Mouse (Mus musculus) spleen, adult 12 weeks (tissue): ENCODE data around the gene Gsta4.
A peak's percentile ranks its signal among the peaks of the same experiment; 100 is the strongest.
"Not testable (repeated sequence)": the region's sequence is repeated elsewhere in the genome, so short reads cannot be mapped to it uniquely, and the experiment has no call there.

ENCODE experiments used
- DNase-seq: peaks from one replicate; pipeline ENCODE4 v3.0.0; 2022; ENCODE audit warnings: low spot score

Gsta4 gene

GRCm38 (mm10) chr9:78179071-78179470 lies 3.5 kb upstream of the Gsta4 start:
- no peak for DNase-seq

- no peak for DNase-seq
These were observed 3.1 kb downstream of the Gsta4 start for GRCm38 (mm10) chr9:78185686-78186085.

GRCm38 (mm10) chr9:78188910-78189309 lies 6.3 kb downstream of the Gsta4 start:
- no peak for DNase-seq

GRCm38 (mm10) chr9:78190651-78191634 lies 8.4 kb downstream of the Gsta4 start:
- no peak for DNase-seq

- DNase-seq = peak; percentile 48
These were observed 9.2 kb downstream of the Gsta4 start for GRCm38 (mm10) chr9:78191736-78192135.

DNA sequence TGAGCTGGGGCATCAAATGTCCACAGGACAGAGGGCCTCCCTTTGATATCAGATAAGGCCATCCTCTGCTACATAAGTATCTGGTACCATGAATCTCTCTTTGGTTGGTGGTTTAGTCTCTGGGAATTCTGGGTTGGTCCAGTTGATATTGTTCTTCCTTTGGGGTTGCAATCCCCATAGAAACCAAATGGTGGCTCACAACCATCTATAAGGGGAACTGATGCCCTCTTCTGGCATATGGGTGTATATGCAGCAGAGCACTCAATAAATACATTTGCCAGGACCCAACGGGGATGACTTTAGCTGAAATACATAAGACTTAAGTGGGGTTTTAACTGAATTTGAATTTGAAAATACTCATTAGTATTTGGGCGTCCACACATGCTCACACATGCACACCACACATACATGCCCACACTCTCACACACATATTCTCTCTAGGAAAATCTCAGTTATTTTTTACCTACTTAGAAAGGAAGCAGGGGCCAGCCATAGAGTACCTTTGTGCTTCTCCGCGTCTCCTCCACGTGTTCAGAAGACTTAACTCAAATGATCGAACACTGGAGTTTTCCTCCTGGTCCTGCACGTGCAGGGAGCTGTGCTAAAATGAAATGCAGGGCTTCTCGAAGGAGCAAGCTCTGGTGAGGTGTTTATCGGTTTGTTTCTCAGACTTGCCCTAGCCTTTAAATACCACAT lies 11.5 kb downstream of the Gsta4 start:
- DNase-seq = no peak

GRCm38 (mm10) chr9:78195034-78195433 lies 12.5 kb downstream of the Gsta4 start:
- no peak for DNase-seq

DNA sequence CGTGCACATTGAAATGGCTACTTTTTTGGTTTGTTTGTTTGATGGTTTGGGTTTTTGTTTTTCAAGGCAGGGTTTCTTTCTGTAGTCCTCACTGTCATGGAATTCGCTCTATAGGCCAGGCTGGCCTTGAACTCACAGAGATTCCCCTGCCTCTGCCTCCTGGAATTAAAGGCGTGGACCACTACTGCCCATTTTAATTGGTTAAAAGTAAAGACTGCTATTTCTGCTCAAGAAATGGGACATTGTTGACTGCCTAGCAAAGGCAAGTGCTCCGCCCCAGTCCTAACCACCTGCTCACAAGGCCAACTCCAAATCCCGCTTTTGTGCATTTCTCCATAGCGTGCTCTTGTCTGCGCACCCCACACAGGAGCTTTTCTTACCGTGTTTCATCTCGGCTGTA lies 15.2 kb downstream of the Gsta4 start:
- DNase-seq = no peak

- no peak for DNase-seq
These were observed 21.6 kb downstream of the Gsta4 start for GRCm38 (mm10) chr9:78204194-78204593.

GRCm38 (mm10) chr9:78208956-78209355 lies 26.4 kb downstream of the Gsta4 start:
- DNase-seq = no peak

GRCm38 (mm10) chr9:78210079-78210478 lies 27.5 kb downstream of the Gsta4 start:
- no peak for DNase-seq

DNA sequence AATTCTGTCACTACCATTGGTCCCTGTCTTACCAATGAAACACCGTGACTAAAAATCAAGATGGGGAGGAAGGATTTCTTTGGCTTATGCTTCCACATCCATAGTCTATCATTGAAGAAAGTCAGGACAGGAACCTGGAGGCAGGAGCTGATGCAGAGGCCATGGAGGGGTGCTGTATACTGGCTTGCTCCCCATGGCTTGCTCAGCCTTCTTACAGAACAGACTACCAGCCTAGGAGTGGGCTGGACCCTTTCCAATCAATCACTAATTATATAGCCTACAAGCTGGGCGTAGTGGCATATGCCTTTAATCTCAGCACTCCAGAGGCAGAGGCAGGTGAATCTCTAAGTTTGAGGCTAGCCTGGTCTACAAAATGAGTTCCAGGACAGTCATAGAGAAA lies 28.2 kb downstream of the Gsta4 start:
- no peak for DNase-seq

DNA sequence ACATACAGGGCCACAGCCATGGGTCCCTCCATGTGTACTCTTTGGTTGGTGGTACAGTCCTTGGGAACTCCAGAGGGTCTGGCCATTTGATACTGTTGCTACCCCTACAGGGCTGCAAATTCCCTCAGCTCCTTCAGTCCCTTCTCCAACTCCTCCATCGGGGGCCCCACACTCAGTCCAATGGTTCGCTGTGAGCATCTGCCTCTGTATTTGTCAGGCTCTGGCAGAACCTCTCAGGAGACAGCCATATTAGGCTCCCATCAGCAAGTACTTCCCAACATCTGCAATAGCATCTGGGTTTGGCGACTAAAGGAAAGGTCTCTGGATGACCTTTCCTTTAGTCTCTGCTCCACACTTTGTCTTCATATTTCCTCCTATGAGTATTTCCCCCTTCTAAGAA lies 28.9 kb downstream of the Gsta4 start:
- no peak for DNase-seq

DNA sequence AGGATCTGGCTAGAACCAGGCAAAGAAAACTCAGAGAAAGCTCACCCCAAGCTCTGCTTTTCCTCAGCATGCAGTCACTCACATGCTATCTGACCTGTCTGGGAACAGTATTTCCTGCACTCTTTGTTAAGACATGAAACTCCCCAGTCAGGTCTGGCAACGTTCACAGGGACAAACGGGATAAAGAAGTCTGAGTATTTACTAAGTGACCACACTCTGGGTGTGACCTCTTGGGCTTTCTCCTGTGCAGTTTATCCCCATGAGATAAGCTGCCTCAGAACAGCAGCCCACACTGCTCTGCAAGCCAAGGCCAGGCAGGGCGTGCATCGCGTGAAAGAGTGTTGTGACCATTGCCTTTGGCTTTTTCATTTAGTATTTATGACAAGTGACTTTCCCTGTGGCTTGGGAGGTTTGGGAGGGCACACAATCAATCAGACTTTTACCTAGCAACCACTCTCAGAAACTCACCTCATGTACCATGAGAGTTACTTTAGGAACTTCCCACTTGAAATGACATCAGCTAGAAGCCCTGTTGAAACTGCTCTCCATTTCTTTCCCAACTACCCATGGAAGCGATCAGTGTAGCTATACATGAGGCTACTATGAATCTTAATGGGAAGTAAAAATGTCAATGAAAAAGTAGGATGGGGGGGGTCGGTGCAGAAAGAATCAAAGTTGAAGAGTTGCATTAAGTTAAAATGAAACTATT lies 29.9 kb downstream of the Gsta4 start:
- DNase-seq = no peak

- DNase-seq = no peak
These were observed 34.5 kb downstream of the Gsta4 start for GRCm38 (mm10) chr9:78217074-78217473.

DNA sequence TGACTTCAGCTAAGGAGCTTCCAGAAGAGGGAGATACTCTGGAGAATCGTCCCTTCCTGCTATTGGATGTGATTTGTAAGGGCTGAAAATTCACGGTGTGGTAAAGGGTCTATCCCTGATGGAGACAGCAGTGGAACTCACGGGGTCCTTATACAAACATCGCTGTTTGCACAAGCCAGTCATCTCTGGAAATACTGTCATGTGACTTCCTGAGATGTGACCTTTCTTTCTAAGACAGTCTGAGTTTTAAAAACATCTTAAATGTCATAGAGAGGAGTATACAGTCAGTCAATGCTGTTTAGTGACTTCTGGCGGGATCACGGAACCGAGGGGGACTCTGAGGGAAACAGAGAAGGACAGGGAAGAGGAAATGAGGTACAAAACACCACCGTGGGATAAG lies 40.0 kb downstream of the Gsta4 start:
- no peak for DNase-seq

DNA sequence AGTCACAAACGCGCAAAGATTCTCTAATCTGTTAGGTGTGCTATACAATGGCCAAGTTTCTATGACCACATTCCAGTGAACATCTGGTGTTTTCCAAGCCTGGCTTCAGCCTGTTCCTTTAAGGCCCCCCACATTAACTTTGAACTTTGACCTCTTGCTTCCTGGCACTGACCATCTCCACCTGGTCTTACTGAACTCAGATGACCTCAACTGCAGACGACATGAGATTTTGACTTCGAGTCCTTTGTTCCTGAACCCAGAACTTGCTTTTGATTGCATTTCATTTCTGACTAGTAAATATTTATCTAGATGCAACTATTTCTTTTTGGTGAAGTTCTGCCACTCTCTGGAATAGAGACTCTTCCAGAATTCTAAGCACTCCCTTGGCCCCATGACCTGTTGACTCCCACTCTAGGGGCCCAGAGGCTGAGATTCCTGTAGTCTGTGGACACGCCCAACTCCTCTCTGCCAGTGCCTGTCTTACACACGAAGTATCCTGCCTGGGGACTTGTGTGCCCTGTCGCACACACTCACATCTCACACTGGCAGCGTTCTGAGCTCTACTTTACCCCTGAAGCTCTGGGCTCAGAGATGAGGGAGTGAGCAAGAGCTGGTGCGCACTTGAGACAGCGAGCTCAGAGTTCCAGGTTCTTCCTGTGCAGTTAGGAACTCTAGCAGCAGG lies 40.8 kb downstream of the Gsta4 start:
- DNase-seq = no peak

DNA sequence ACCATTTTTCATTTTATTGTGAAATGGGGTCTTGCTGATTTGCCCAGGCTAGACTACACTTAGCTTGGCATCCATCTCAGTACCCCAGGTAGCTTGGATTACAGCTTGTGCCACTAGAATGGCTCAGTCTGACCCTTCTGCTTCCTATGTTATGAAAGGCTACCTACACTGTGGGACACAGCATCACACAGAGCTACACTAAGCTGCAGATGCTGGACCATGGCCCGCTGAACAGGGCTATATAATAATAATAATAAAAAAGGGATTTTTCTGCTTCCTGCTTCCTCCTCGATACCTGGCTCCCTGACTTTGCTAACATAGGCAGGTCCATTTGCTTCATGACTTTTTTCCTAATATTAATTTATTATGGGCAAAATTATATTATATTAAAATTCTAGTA lies 41.8 kb downstream of the Gsta4 start:
- DNase-seq = no peak

- DNase-seq = no peak
These were observed 42.7 kb downstream of the Gsta4 start for GRCm38 (mm10) chr9:78225304-78225703.

- no peak for DNase-seq
These were observed 45.5 kb downstream of the Gsta4 start for GRCm38 (mm10) chr9:78228122-78228521.

- not testable (repeated sequence) for DNase-seq
These were observed 47.1 kb downstream of the Gsta4 start for GRCm38 (mm10) chr9:78229658-78230057.

DNA sequence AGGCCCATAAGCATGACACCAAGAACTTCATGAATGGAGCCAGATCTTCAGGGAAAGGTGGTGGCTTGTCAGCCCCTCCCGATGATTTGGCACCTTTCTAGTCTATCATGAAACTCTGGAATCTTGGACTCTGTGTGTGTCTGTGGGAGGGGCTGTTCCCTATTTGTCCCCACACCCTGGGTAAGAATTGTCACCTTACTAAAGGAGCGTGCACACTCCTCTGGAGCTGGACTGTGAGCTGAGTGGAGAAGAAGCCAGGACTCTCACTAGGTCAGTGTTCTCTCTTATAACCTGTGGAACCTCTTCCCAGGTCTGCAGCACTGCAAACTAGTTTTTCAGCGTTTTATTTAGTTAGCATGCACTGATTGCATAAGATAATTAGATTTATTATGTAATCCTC lies 47.9 kb downstream of the Gsta4 start, which contains the start of gene Gsta1:
Gsta1 (plus strand) TSS at position 196 of the 400 bp plus-strand sequence.
- not testable (repeated sequence) for DNase-seq
